Comparison of ENCODE assay signal across 20 mouse cellular contexts in genomic region chr14:31400246-31400645, GRCm38 (mm10). TPM values are rescaled to one million over a fixed set of nuclear protein-coding genes. Genes with fewer than 3 reads are reported as not detected.
DNase-seq lines count a peak whose midpoint lies in the region; ATAC-seq and TF ChIP-seq lines count a peak whose summit lies in the region.
"Had no signal": no experiment of that assay in that cellular context is flagged by ENCODE, and none has a peak within 500 bp of the region (broad histone marks: within the 10 kb centered on the region; RNA-seq: fewer than 3 reads in every experiment).

No protein-coding gene starts in this region.

- no peak for TF ChIP-seq CTCF in heart, adult 2 months (IDR thresholded peaks at IDR 0.05)
- TF ChIP-seq CTCF in kidney, adult 2 months (conservative IDR thresholded peaks at IDR 0.05; ENCODE audit: insufficient read depth, insufficient read length, low read depth, low read length) = no peak
- no peak for TF ChIP-seq CTCF in stomach, postnatal 0 days (IDR thresholded peaks at IDR 0.05; ENCODE audit: low read depth)

- no peaks in the 10 kb centered on the region for H3K27me3 ChIP-seq in heart, adult 2 months (ENCODE audit: control insufficient read depth, insufficient read depth, low read length)
- no peaks in the 10 kb centered on the region for H3K27me3 ChIP-seq in kidney, adult 2 months (replicated peaks; ENCODE audit: control insufficient read depth, insufficient read depth, low read length)
- no peaks in the 10 kb centered on the region for H3K27me3 ChIP-seq in stomach, embryonic 16.5 days (ENCODE audit: control insufficient read depth, insufficient read depth, low read length)
- no peaks in the 10 kb centered on the region for H3K27me3 ChIP-seq in stomach, postnatal 0 days (ENCODE audit: control insufficient read depth, insufficient read depth, low read length)
- no peaks in the 10 kb centered on the region for H3K27me3 ChIP-seq in hindbrain, embryonic 13.5 days
- H3K27me3 ChIP-seq: forebrain, embryonic 15.5 days; hindbrain, embryonic 12.5 days; limb, embryonic 12.5 days; neural tube, embryonic 15.5 days had no signal

- H3K4me1 ChIP-seq in heart, adult 2 months (ENCODE audit: control insufficient read depth, insufficient read depth, low read length) = peaks cover 31% of the 10 kb centered on the region
- H3K4me1 ChIP-seq in kidney, adult 2 months (ENCODE audit: control insufficient read depth, insufficient read depth, low read length) = peaks cover 52% of the 10 kb centered on the region
- peaks cover 17% of the 10 kb centered on the region for H3K4me1 ChIP-seq in stomach, embryonic 16.5 days (ENCODE audit: control insufficient read depth, insufficient read depth, low read length)
- H3K4me1 ChIP-seq in stomach, postnatal 0 days (replicated peaks; ENCODE audit: control insufficient read depth, insufficient read depth) = no peaks in the 10 kb centered on the region
- peaks cover 24% of the 10 kb centered on the region for H3K4me1 ChIP-seq in hindbrain, embryonic 13.5 days (replicated peaks)
- H3K4me1 ChIP-seq: forebrain, embryonic 15.5 days had no signal

- no peak overlapping the region for H3K4me2 ChIP-seq in stomach, embryonic 16.5 days (ENCODE audit: low read depth, low read length)
- H3K4me2 ChIP-seq in stomach, postnatal 0 days (replicated peaks; ENCODE audit: low read depth) = no peak overlapping the region
- H3K4me2 ChIP-seq in hindbrain, embryonic 13.5 days = no peak overlapping the region
- H3K4me2 ChIP-seq: forebrain, embryonic 15.5 days; hindbrain, embryonic 12.5 days; limb, embryonic 12.5 days; neural tube, embryonic 15.5 days had no signal

- no peaks in the 10 kb centered on the region; the same call in 1 of the 2 replicates for H3K9me3 ChIP-seq in stomach, embryonic 16.5 days (replicated peaks; ENCODE audit: control insufficient read depth, low read length)
- no peaks in the 10 kb centered on the region for H3K9me3 ChIP-seq in stomach, postnatal 0 days (ENCODE audit: control insufficient read depth, low read length)
- no peaks in the 10 kb centered on the region for H3K9me3 ChIP-seq in hindbrain, embryonic 13.5 days
- H3K9me3 ChIP-seq: forebrain, embryonic 15.5 days; hindbrain, embryonic 12.5 days; neural tube, embryonic 15.5 days had no signal

- H3K79me2 ChIP-seq in heart, adult 2 months (replicated peaks; ENCODE audit: control insufficient read depth, insufficient read depth, low read length) = no peaks in the 10 kb centered on the region

- no peak for TF ChIP-seq POLR2A in heart, adult 2 months (IDR thresholded peaks at IDR 0.05; ENCODE audit: insufficient read depth, low read depth, low read length)
- no peak for TF ChIP-seq POLR2A in kidney, adult 2 months (IDR thresholded peaks at IDR 0.05; ENCODE audit: low read depth, low read length)

- H3K27ac ChIP-seq in heart, adult 2 months = peak overlapping the region; percentile 26
- peak overlapping the region; percentile 11 for H3K27ac ChIP-seq in kidney, adult 2 months (ENCODE audit: insufficient read depth, low read depth, low read length)
- H3K27ac ChIP-seq in stomach, embryonic 16.5 days (ENCODE audit: low read length) = peak overlapping the region; percentile 21; the same call in 1 of the 2 replicates
- no peak overlapping the region for H3K27ac ChIP-seq in stomach, postnatal 0 days (replicated peaks)
- H3K27ac ChIP-seq in hindbrain, embryonic 13.5 days = no peak overlapping the region
- H3K27ac ChIP-seq: forebrain, embryonic 15.5 days; hindbrain, embryonic 12.5 days; liver, embryonic 14.5 days; neural tube, embryonic 15.5 days had no signal

- TF ChIP-seq EP300 in heart, adult 2 months (IDR thresholded peaks at IDR 0.05; ENCODE audit: insufficient read depth, low read depth, low read length) = no peak
- TF ChIP-seq EP300 in stomach, postnatal 0 days (optimal IDR thresholded peaks at IDR 0.05) = no peak

- no peak overlapping the region for H3K4me3 ChIP-seq in heart, adult 2 months
- H3K4me3 ChIP-seq in kidney, adult 2 months (ENCODE audit: insufficient read depth, low read depth, low read length) = no peak overlapping the region
- no peak overlapping the region for H3K4me3 ChIP-seq in stomach, embryonic 16.5 days (replicated peaks; ENCODE audit: low read length)
- H3K4me3 ChIP-seq in stomach, postnatal 0 days (ENCODE audit: low read depth, low read length) = no peak overlapping the region
- H3K4me3 ChIP-seq in hindbrain, embryonic 13.5 days = no peak overlapping the region
- H3K4me3 ChIP-seq: forebrain, embryonic 15.5 days; hindbrain, embryonic 12.5 days; limb, embryonic 12.5 days; myocyte; neural tube, embryonic 15.5 days had no signal

- no peak for DNase-seq in heart, adult 2 months
- DNase-seq in heart, adult 9 months (ENCODE audit: low spot score in 2 of 2) = no peak
- DNase-seq in kidney, adult 2 months = no peak
- DNase-seq in kidney, adult 18-20 months = no peak
- no peak for DNase-seq in stomach, postnatal 0 days (ENCODE audit: low spot score)
- DNase-seq in MN1 (ENCODE audit: low spot score) = no peak
- DNase-seq: cerebellum, adult 11-12 months; layer of hippocampus, postnatal 36 days; midbrain, embryonic 14.5 days; right cerebral cortex, postnatal 4 days; thymus, adult 18-20 months had no signal

- intact Hi-C loops in heart, adult 2 months (cut with DNase I) = loop anchor here (5.0 kb wide), 1 partner anchor 37 kb away; the partner anchor contains the start of gene Sh3bp5

- peaks cover 2% of the 10 kb centered on the region; the same call in 1 of the 2 replicates for H3K36me3 ChIP-seq in heart, adult 2 months (ENCODE audit: control insufficient read depth, insufficient read depth, low read length)
- H3K36me3 ChIP-seq in kidney, adult 2 months (ENCODE audit: control insufficient read depth, insufficient read depth, low read length) = no peaks in the 10 kb centered on the region; the same call in 1 of the 2 replicates
- no peaks in the 10 kb centered on the region for H3K36me3 ChIP-seq in stomach, embryonic 16.5 days (ENCODE audit: control insufficient read depth, insufficient read depth, low read length)
- no peaks in the 10 kb centered on the region for H3K36me3 ChIP-seq in stomach, postnatal 0 days (ENCODE audit: control insufficient read depth, insufficient read depth, low read length)
- peaks cover 47% of the 10 kb centered on the region for H3K36me3 ChIP-seq in hindbrain, embryonic 13.5 days
- H3K36me3 ChIP-seq: neural tube, embryonic 15.5 days had no signal

- no peak overlapping the region for H3K9ac ChIP-seq in heart, adult 2 months (ENCODE audit: low read depth, low read length)
- no peak overlapping the region for H3K9ac ChIP-seq in stomach, embryonic 16.5 days (ENCODE audit: low read length)
- no peak overlapping the region for H3K9ac ChIP-seq in stomach, postnatal 0 days (ENCODE audit: low read length)
- no peak overlapping the region for H3K9ac ChIP-seq in hindbrain, embryonic 13.5 days
- H3K9ac ChIP-seq: forebrain, embryonic 15.5 days; hindbrain, embryonic 12.5 days; limb, embryonic 12.5 days; liver, embryonic 14.5 days; neural tube, embryonic 15.5 days had no signal

- no peak for ATAC-seq in stomach, embryonic 16.5 days (ENCODE audit: insufficient read depth, low FRiP score)
- ATAC-seq in stomach, postnatal 0 days (ENCODE audit: low FRiP score, low TSS enrichment) = no peak
- no peak for ATAC-seq in hindbrain, embryonic 13.5 days (ENCODE audit: low FRiP score)
- ATAC-seq: forebrain, embryonic 15.5 days; lung, postnatal 0 days had no signal

- WGBS in heart, adult 2 months = 72% methylated on average over 7 of the region's 7 CpGs
- 42% methylated on average over 7 of the region's 7 CpGs for WGBS in kidney, adult 2 months
- whole genome bisulfite sequencing in stomach, embryonic 16.5 days = 81% methylated on average over 7 of the region's 7 CpGs
- WGBS in stomach, postnatal 0 days = 79% methylated on average over 7 of the region's 7 CpGs
- 87% methylated on average over 7 of the region's 7 CpGs for WGBS in hindbrain, embryonic 13.5 days

RNA-seq across cellular contexts. Expression of gene Sh3bp5, which starts 35.6 kb away (rescaled TPM):
- 10 to 100 TPM; 51.0 to 58.3 TPM for total RNA-seq in heart, adult 2 months (2021)
- polyA plus RNA-seq in heart, adult 2 months (2012; rRNA removed) = 27.0 and 37.1 TPM in 2 replicates
- polyA plus RNA-seq in kidney, adult 2 months (2012; rRNA removed) = 33.4 and 43.4 TPM in 2 replicates
- polyA plus RNA-seq in stomach, embryonic 16.5 days (2015; fragmentation: Nextera tagmentation; extraction: Ambion mirVana) = 19.5 and 20.0 TPM in 2 replicates
- 9.9 and 10.9 TPM in 2 replicates for polyA plus RNA-seq in stomach, postnatal 0 days (2015; fragmentation: Nextera tagmentation; extraction: Ambion mirVana)
- polyA plus RNA-seq in hindbrain, embryonic 13.5 days (2015; fragmentation: Nextera tagmentation; extraction: Ambion mirVana) = 140 and 142 TPM in 2 replicates

Comparison
In these comparisons a context has a peak if more than half of its experiments do, and no peak if none do; other contexts are left out.
1. H3K27ac ChIP-seq: peak in heart, adult 2 months (single experiment), kidney, adult 2 months (single experiment) and stomach, embryonic 16.5 days (single experiment); none in stomach, postnatal 0 days (single experiment) and hindbrain, embryonic 13.5 days (single experiment).